Mouse (Mus musculus): ENCODE results near the gene Crybg2. TPM values are rescaled to one million over a fixed set of nuclear protein-coding genes. Genes with fewer than 3 reads are reported as not detected.
A peak's percentile ranks its signal among the peaks of the same experiment; 100 is the strongest.

The Crybg2 gene
- polyA plus RNA-seq, 1 experiment = 5.1 TPM

DNA sequence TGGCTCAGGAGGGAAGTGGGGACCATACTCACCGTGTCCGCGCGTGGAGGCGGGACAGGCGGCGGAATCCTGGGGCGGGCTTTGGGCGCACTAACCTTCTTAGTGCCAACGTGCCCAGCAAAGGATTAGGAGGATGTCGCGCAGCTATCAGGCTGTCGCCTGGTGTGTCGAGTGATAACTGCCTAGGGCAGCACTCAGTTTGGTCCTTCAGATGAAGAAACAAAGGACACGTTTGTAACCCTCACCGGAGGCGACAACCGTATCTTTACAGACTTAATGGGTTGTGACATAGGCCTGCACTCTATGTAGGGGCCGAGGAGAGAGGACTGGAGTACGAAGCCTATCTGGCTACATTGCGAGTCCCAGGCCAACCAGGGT, 42.1 kb downstream of the Crybg2 start:
- TF ChIP-seq CTCF (IDR thresholded peaks at IDR 0.05; ENCODE audit: extremely low read depth, insufficient read depth, low read length) = no peak
- TF ChIP-seq POLR2A (IDR thresholded peaks at IDR 0.05; ENCODE audit: extremely low read depth, insufficient read depth, low read length) = no peak
- no peaks in the 10 kb centered on the region for H3K4me1 ChIP-seq (ENCODE audit: control insufficient read depth, insufficient read depth, low read length)
- no peak overlapping the region for H3K27ac ChIP-seq (ENCODE audit: insufficient read depth, low read length)
- peak overlapping the region; percentile 74 for H3K4me3 ChIP-seq (ENCODE audit: insufficient read depth, low read length)

DNA sequence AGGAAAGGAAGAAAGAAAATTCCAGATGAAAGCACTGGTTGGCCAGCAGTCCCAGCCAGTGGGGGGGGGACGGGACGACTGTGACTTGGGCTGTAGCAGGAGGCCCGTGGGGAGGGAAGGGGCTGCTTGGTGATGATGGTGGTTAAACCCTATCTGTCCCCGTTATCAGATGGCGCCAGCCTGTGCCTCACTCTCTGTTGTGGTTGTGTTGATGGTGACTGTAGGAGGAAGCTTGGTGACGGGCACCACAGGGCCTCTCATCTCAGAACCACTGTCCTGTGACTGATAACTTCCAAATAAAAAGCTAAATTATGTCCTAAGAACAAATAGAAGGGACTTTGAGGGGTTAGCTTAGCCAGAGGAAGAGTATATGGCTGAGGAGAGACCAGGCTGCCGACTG, 45.5 kb downstream of the Crybg2 start:
- no peak overlapping the region for H3K27ac ChIP-seq (ENCODE audit: insufficient read depth, low read length)
- H3K4me1 ChIP-seq (ENCODE audit: control insufficient read depth, insufficient read depth, low read length) = no peaks in the 10 kb centered on the region; the same call in 1 of the 2 replicates
- H3K4me3 ChIP-seq (ENCODE audit: insufficient read depth, low read length) = no peak overlapping the region
- TF ChIP-seq CTCF (IDR thresholded peaks at IDR 0.05; ENCODE audit: extremely low read depth, insufficient read depth, low read length) = no peak
- TF ChIP-seq POLR2A (IDR thresholded peaks at IDR 0.05; ENCODE audit: extremely low read depth, insufficient read depth, low read length) = no peak

DNA sequence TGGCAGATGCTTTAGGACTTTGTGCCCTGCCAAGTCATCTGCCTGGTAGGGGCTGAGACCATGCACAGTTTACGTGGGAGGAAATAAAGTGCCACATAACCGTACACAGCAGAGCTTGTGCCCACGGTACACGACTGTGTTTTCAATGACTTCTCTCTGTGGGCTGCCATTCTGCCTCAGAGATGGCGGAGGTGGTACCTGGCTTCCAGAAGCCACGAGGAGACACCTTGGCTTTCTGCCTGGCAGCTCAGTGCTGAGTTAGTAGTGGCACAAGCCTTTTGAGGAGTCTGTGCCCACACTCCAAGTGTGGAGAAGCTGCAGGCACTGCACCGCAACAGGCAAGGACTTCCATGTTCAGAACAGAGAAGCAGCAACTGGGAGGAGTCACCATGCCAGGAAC, 47.1 kb downstream of the Crybg2 start:
- no peak overlapping the region for H3K4me3 ChIP-seq (ENCODE audit: insufficient read depth, low read length)
- H3K27ac ChIP-seq (ENCODE audit: insufficient read depth, low read length) = no peak overlapping the region
- TF ChIP-seq POLR2A (IDR thresholded peaks at IDR 0.05; ENCODE audit: extremely low read depth, insufficient read depth, low read length) (no peak), CTCF (IDR thresholded peaks at IDR 0.05; ENCODE audit: extremely low read depth, insufficient read depth, low read length) (no peak)
- no peaks in the 10 kb centered on the region; the same call in 1 of the 2 replicates for H3K4me1 ChIP-seq (ENCODE audit: control insufficient read depth, insufficient read depth, low read length)

DNA sequence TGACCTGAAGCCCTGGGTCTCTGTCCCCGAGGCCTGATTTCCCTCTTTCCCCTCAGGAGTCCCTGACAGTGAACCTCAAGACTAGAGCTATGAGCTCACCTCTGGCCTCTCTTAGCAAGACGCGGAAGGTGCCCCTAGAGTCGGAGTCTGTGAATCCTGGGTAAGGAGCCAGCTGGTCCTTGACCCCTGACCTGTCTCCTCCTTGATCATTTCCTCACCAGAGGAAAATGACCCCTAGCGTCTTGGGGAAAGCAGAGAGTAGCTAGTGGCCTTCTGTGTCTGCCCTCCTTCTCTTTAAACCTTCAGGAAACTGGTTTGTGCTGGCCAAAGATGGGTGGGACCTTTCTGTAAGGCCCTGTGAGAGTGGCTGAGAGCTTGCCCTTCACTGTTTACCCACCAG, 47.6 kb downstream of the Crybg2 start:
- TF ChIP-seq POLR2A (IDR thresholded peaks at IDR 0.05; ENCODE audit: extremely low read depth, insufficient read depth, low read length) (no peak), CTCF (IDR thresholded peaks at IDR 0.05; ENCODE audit: extremely low read depth, insufficient read depth, low read length) (no peak)
- Histone ChIP-seq H3K4me1 (ENCODE audit: control insufficient read depth, insufficient read depth, low read length) (no peaks in the 10 kb centered on the region; the same call in 1 of the 2 replicates), H3K4me3 (ENCODE audit: insufficient read depth, low read length) (no peak overlapping the region), H3K27ac (ENCODE audit: insufficient read depth, low read length) (no peak overlapping the region)

DNA sequence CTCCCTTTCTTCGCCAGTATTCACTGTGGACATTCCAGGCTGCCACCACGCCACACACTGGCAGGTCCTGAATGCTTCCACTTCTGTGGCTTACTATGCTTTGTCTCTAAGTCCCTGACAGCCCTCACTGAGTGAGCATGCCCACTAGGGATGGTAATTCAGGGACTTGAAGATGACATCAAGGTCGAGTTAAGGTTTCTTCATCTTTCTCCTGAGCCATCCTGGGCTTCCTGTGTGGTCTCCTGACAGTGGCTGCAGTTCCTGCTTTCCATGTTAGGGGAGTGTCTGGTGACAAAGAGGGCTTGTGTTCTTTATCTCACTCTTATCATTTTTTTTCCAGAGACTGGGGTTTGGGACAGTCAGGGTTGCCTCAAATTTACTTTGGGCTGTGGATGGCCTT, 50.0 kb downstream of the Crybg2 start:
- no peaks in the 10 kb centered on the region; the same call in 1 of the 2 replicates for H3K4me1 ChIP-seq (ENCODE audit: control insufficient read depth, insufficient read depth, low read length)
- TF ChIP-seq POLR2A (IDR thresholded peaks at IDR 0.05; ENCODE audit: extremely low read depth, insufficient read depth, low read length) (no peak), CTCF (IDR thresholded peaks at IDR 0.05; ENCODE audit: extremely low read depth, insufficient read depth, low read length) (no peak)

DNA sequence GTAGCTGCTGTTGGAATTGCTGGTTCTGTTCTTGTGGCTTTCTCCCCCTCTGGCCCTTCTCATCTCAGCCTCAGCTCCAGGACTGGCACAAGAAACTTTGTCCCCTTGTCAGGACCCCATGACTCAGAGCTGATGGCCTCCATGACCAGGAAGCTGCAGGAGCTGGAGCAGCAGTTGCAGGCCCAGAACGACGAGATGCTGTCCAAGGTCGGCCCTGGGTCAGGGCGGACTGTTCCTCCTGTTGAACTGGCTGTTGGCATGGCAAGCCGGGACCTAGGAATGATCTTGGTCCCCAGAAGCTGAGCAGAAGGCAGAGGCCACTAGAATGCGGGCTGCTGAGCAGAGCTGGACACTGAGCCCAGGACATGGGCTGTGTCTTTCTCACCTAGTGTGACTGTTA, 51.8 kb downstream of the Crybg2 start:
- no peak overlapping the region for H3K4me3 ChIP-seq (ENCODE audit: insufficient read depth, low read length)
- no peaks in the 10 kb centered on the region; the same call in 1 of the 2 replicates for H3K4me1 ChIP-seq (ENCODE audit: control insufficient read depth, insufficient read depth, low read length)
- TF ChIP-seq CTCF (IDR thresholded peaks at IDR 0.05; ENCODE audit: extremely low read depth, insufficient read depth, low read length) = no peak
- no peak overlapping the region for H3K27ac ChIP-seq (ENCODE audit: insufficient read depth, low read length)

More for the DNA sequence above, 50.0 kb downstream of the Crybg2 start:
- Histone ChIP-seq H3K4me3 (ENCODE audit: insufficient read depth, low read length) (no peak overlapping the region), H3K27ac (ENCODE audit: insufficient read depth, low read length) (no peak overlapping the region)

DNA sequence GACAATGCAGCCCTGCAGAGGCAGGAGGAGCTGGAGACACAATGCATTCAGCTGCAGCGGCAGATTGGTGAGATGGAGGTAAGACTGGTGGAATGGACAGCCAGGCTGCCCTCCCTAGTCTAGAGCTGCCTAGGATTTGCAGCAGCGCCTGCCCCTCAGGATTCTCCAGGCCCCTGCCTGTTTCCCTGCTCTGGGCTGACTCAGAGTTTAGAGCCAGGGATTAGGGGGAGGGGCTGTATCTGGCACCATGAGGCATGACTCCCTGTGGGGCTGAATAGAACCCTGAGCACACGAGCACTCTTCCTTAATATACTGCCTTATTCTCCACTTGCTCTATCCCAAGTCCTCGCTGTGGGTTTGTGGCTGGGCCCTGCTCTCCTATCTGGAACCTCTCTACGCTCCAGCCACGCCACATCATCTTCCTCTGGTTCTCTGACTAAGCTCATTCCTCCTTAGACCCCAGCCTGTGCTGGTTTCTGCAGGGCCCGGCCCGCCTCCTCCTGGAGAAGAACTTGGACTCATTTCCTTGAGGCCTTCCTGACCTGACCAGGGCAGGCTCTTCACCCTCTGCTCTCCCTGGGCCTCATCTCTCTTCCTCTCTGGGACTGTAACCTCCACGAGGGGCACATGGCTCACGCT, 52.9 kb downstream of the Crybg2 start:
- no peak for TF ChIP-seq CTCF (IDR thresholded peaks at IDR 0.05; ENCODE audit: extremely low read depth, insufficient read depth, low read length)
- no peak for TF ChIP-seq POLR2A (IDR thresholded peaks at IDR 0.05; ENCODE audit: extremely low read depth, insufficient read depth, low read length)
- no peak overlapping the region for H3K27ac ChIP-seq (ENCODE audit: insufficient read depth, low read length)
- no peak overlapping the region for H3K4me3 ChIP-seq (ENCODE audit: insufficient read depth, low read length)
- no peaks in the 10 kb centered on the region; the same call in 1 of the 2 replicates for H3K4me1 ChIP-seq (ENCODE audit: control insufficient read depth, insufficient read depth, low read length)

DNA sequence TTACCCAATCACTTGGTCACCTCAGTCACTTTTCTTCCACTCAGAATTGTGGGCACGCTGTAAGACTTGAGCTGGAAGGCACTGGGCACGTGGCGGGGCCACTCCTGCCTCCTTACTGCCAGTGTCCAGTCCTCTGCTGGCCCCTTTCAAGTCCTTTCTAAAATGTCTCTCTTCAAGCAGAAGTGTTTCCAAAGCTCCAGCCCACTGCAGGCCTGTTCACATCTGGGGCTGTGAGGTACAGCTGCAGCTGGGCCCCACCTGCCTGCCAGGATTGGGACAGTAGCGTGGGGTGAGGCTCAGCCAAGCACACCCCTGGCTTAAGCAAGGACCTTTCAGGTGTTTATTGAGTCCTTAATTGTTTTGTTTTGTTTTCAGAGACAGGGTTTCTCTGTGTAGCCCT, 53.4 kb downstream of the Crybg2 start:
- Histone ChIP-seq H3K27ac (ENCODE audit: insufficient read depth, low read length) (no peak overlapping the region), H3K4me3 (ENCODE audit: insufficient read depth, low read length) (no peak overlapping the region), H3K4me1 (ENCODE audit: control insufficient read depth, insufficient read depth, low read length) (no peaks in the 10 kb centered on the region; the same call in 1 of the 2 replicates)
- TF ChIP-seq POLR2A (IDR thresholded peaks at IDR 0.05; ENCODE audit: extremely low read depth, insufficient read depth, low read length) (no peak), CTCF (IDR thresholded peaks at IDR 0.05; ENCODE audit: extremely low read depth, insufficient read depth, low read length) (no peak)

DNA sequence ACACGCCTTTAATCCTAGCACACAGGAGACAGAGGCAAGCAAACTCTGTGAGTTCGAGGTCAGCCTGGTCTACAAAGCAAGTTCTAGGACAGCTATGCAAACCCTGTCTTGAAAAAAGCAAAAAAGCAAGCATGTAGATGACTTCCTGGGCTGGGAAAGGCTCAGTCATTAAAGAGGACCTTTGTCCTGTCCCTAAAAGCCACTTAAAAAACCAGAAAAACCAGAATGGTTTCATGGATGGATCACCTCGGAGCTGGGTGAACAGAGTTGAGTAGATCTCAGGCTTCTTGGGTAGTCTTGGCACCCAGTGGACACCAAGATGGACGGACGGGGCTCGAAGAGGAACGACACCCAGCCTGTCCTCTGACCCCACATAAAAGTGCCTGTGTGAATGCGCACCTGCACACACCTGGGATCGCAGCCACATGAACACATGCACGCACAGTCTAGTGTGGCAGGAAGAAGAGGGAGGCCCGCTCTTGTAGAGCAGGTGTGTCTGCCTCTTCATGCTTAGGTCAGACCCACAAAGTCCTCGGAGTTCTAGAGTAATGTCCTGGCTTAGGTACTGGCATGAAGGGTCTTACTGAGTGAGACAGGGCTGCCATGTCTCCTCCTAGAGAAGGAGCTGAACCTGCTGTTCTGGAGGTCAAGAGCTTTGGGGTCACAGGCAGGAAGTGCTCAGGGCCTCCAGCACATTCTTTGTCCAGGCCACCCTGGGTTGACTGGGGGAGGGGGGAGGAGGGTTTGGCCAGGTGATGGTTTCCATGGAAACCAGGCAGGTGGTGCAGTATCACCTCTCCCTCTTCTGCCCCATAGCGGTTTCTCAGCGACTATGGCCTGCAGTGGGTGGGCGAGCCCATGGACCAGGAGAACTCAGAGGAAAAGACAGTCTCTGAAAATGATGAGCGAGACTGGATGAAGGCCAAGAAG, 54.9 kb downstream of the Crybg2 start:
- no peak for TF ChIP-seq POLR2A (IDR thresholded peaks at IDR 0.05; ENCODE audit: extremely low read depth, insufficient read depth, low read length)
- TF ChIP-seq CTCF (IDR thresholded peaks at IDR 0.05; ENCODE audit: extremely low read depth, insufficient read depth, low read length) = no peak
- H3K27ac ChIP-seq (ENCODE audit: insufficient read depth, low read length) = no peak overlapping the region
- no peaks in the 10 kb centered on the region for H3K4me1 ChIP-seq (ENCODE audit: control insufficient read depth, insufficient read depth, low read length)
- no peak overlapping the region for H3K4me3 ChIP-seq (ENCODE audit: insufficient read depth, low read length)

DNA sequence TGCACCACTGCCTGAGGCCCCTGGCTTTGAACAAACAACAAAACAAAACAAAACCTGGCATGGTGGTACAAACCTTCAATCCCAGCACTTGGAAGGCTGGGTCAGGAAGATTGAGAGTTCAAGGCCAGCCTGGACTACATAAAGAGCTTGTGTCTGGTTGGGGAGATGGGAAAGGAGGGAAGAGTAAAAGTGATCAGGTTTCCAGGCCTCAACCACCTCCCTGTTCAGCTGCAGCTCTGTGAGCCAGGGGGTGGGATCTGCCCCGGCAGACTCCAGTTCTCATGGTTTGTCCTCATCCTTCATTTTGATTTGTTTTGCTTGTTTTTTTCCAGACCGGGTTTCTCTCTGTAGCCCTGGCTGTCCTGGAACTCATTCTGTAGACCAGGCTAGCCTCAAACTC, 55.9 kb downstream of the Crybg2 start:
- no peak for TF ChIP-seq POLR2A (IDR thresholded peaks at IDR 0.05; ENCODE audit: extremely low read depth, insufficient read depth, low read length)
- Histone ChIP-seq H3K4me1 (ENCODE audit: control insufficient read depth, insufficient read depth, low read length) (no peaks in the 10 kb centered on the region), H3K27ac (ENCODE audit: insufficient read depth, low read length) (no peak overlapping the region), H3K4me3 (ENCODE audit: insufficient read depth, low read length) (no peak overlapping the region)

Data from cortical plate, adult 2 months (tissue).